Mouse (Mus musculus) embryonic fibroblast, embryonic 13.5 days (primary cell): ENCODE data around the gene Unc45b.

ENCODE experiments used
- CTCF ChIP-seq: IDR thresholded peaks from 2 replicates; pipeline ENCODE4 v1.5.1; 2011; ENCODE audit warnings: mild to moderate bottlenecking, control low read depth, low read length, moderate library complexity, borderline replicate concordance; ENCODE audit not compliant: insufficient read depth
- POLR2A ChIP-seq: IDR thresholded peaks from 2 replicates; pipeline ENCODE4 v1.6.1; 2011; ENCODE audit warnings: low read depth, mild to moderate bottlenecking, control low read depth, low read length, moderate library complexity

- no peak for TF ChIP-seq CTCF
- no peak for TF ChIP-seq POLR2A
Measured at GRCm38 (mm10) chr11:82961743-82962142, 51.4 kb downstream of the Unc45b start.
